Mouse (Mus musculus): ENCODE data around the gene Plekhs1. TPM values are rescaled to one million over a fixed set of nuclear protein-coding genes. Genes with fewer than 3 reads are reported as not detected.

Plekhs1 gene
- polyA plus RNA-seq, 1 experiment from 2014 or later = 0.06 TPM

GRCm38 (mm10) chr19:56535064-56535463 is 73.6 kb downstream of the Plekhs1 start:
- 66% methylated on average over 9 of the region's 9 CpGs for WGBS
- no peaks in the 10 kb centered on the region for H3K27me3 ChIP-seq
- ATAC-seq = no peak

GRCm38 (mm10) chr19:56535765-56536164 is 74.3 kb downstream of the Plekhs1 start:
- Histone ChIP-seq H3K36me3 (ENCODE audit: poor library complexity, severe bottlenecking) (peaks cover 30% of the 10 kb centered on the region), H3K9ac (no peak overlapping the region), H3K4me1 (no peaks in the 10 kb centered on the region), H3K27me3 (no peaks in the 10 kb centered on the region), H3K27ac (no peak overlapping the region), H3K9me3 (replicated peaks) (no peaks in the 10 kb centered on the region), H3K4me3 (no peak overlapping the region), H3K4me2 (no peak overlapping the region)
- ATAC-seq = no peak
- WGBS = 92% methylated on average over 9 of the region's 9 CpGs

More at GRCm38 (mm10) chr19:56535064-56535463, 73.6 kb downstream of the Plekhs1 start:
- Histone ChIP-seq H3K4me2 (no peak overlapping the region), H3K36me3 (ENCODE audit: poor library complexity, severe bottlenecking) (peaks cover 27% of the 10 kb centered on the region), H3K9me3 (replicated peaks) (no peaks in the 10 kb centered on the region), H3K4me3 (no peak overlapping the region), H3K27ac (no peak overlapping the region), H3K9ac (no peak overlapping the region), H3K4me1 (no peaks in the 10 kb centered on the region)

Other genes with a start within 250 kb of the Plekhs1 start
- gene Habp2, start 174.5 kb upstream of the Plekhs1 start, polyA plus RNA-seq (2015; fragmentation: Nextera tagmentation; extraction: Ambion mirVana) = 0.10 TPM in 1 of 2 replicates, not detected in the other
- gene Nrap, start 71.6 kb upstream of the Plekhs1 start, polyA plus RNA-seq (2015; fragmentation: Nextera tagmentation; extraction: Ambion mirVana) = 0.26 and 0.30 TPM in 2 replicates
- 13.7 and 18.3 TPM in 2 replicates for gene Casp7, start 64.5 kb upstream of the Plekhs1 start, polyA plus RNA-seq (2015; fragmentation: Nextera tagmentation; extraction: Ambion mirVana)
- 13.9 and 14.3 TPM in 2 replicates for gene Dclre1a, start 86.6 kb downstream of the Plekhs1 start, polyA plus RNA-seq (2015; fragmentation: Nextera tagmentation; extraction: Ambion mirVana)
- gene Nhlrc2, start 86.6 kb downstream of the Plekhs1 start, polyA plus RNA-seq (2015; fragmentation: Nextera tagmentation; extraction: Ambion mirVana) = 12.9 and 13.4 TPM in 2 replicates